Mouse (Mus musculus): ENCODE data around the gene Eif2ak1. TPM values are rescaled to one million over a fixed set of nuclear protein-coding genes. Genes with fewer than 3 reads are reported as not detected.
"Not testable (repeated sequence)": the region's sequence is repeated elsewhere in the genome, so short reads cannot be mapped to it uniquely, and the experiment has no call there.

The Eif2ak1 gene
- polyA plus RNA-seq (2015; fragmentation: Nextera tagmentation; extraction: Ambion mirVana), result 34.3 and 36.1 TPM in 2 replicates

- Histone ChIP-seq H3K4me3 (replicated peaks) (peak within 1 kb of the TSS; percentile 78), H3K4me2 (peak within 1 kb of the TSS; percentile 90), H3K27ac (peak within 1 kb of the TSS; percentile 74), H3K9me3 (no peaks in the 10 kb centered on the region), H3K4me1 (no peaks in the 10 kb centered on the region), H3K27me3 (replicated peaks) (no peaks in the 10 kb centered on the region), H3K36me3 (no peaks in the 10 kb centered on the region), H3K9ac (peak within 1 kb of the TSS; percentile 82)
- under 1% methylated on average over 37 of the region's 37 CpGs for WGBS
- peak; percentile 98 for ATAC-seq (ENCODE audit: insufficient read depth, low FRiP score, low read depth)
These were observed at the start of gene Eif2ak1 for GRCm38 (mm10) chr5:143817116-143817930. TSS of gene Eif2ak1 (plus strand) at chr5:143817788.

GRCm38 (mm10) chr5:143781951-143782350, 35.6 kb upstream of the Eif2ak1 start:
- no peaks in the 10 kb centered on the region for H3K4me1 ChIP-seq
- no peaks in the 10 kb centered on the region for H3K27me3 ChIP-seq (replicated peaks)
- H3K4me2 ChIP-seq, result no peak overlapping the region
- no peaks in the 10 kb centered on the region for H3K9me3 ChIP-seq
- H3K36me3 ChIP-seq, result no peaks in the 10 kb centered on the region
- H3K9ac ChIP-seq, result no peak overlapping the region
- ATAC-seq (ENCODE audit: insufficient read depth, low FRiP score, low read depth), result no peak
- 71% methylated on average over 8 of the region's 8 CpGs for WGBS
- no peak overlapping the region for H3K27ac ChIP-seq
- no peak overlapping the region for H3K4me3 ChIP-seq (replicated peaks)

- WGBS, result 70% methylated on average over 6 of the region's 6 CpGs
- Histone ChIP-seq H3K4me2 (no peak overlapping the region), H3K27me3 (replicated peaks) (no peaks in the 10 kb centered on the region), H3K27ac (no peak overlapping the region), H3K36me3 (no peaks in the 10 kb centered on the region), H3K9me3 (no peaks in the 10 kb centered on the region), H3K9ac (no peak overlapping the region), H3K4me1 (no peaks in the 10 kb centered on the region), H3K4me3 (replicated peaks) (no peak overlapping the region)
- ATAC-seq (ENCODE audit: insufficient read depth, low FRiP score, low read depth), result no peak
These were observed 32.2 kb upstream of the Eif2ak1 start for GRCm38 (mm10) chr5:143785391-143785790.

GRCm38 (mm10) chr5:143801216-143801615, 16.4 kb upstream of the Eif2ak1 start:
- 83% methylated on average over 6 of the region's 6 CpGs for WGBS
- H3K27ac ChIP-seq; H3K4me1 ChIP-seq; H3K4me2 ChIP-seq; ATAC-seq (ENCODE audit: insufficient read depth, low FRiP score, low read depth); H3K4me3 ChIP-seq (replicated peaks); H3K9ac ChIP-seq; H3K27me3 ChIP-seq (replicated peaks); H3K9me3 ChIP-seq; H3K36me3 ChIP-seq: not testable (repeated sequence)

GRCm38 (mm10) chr5:143804056-143804765, 13.4 kb upstream of the Eif2ak1 start:
- no peak overlapping the region for H3K9ac ChIP-seq
- no peaks in the 10 kb centered on the region for H3K4me1 ChIP-seq
- H3K36me3 ChIP-seq, result no peaks in the 10 kb centered on the region
- ATAC-seq (ENCODE audit: insufficient read depth, low FRiP score, low read depth), result no peak
- H3K4me2 ChIP-seq, result no peak overlapping the region
- H3K27ac ChIP-seq, result no peak overlapping the region
- H3K27me3 ChIP-seq (replicated peaks), result no peaks in the 10 kb centered on the region
- no peaks in the 10 kb centered on the region for H3K9me3 ChIP-seq
- no peak overlapping the region for H3K4me3 ChIP-seq (replicated peaks)
- WGBS, result 88% methylated on average over 18 of the region's 18 CpGs

- H3K27me3 ChIP-seq (replicated peaks), result no peaks in the 10 kb centered on the region
- ATAC-seq (ENCODE audit: insufficient read depth, low FRiP score, low read depth), result no peak
- no peaks in the 10 kb centered on the region for H3K9me3 ChIP-seq
- H3K4me1 ChIP-seq, result no peaks in the 10 kb centered on the region
- H3K4me3 ChIP-seq (replicated peaks), result no peak overlapping the region
- WGBS, result 44% methylated on average over 3 of the region's 3 CpGs
- H3K4me2 ChIP-seq, result no peak overlapping the region
- H3K9ac ChIP-seq, result no peak overlapping the region
- no peak overlapping the region for H3K27ac ChIP-seq
- no peaks in the 10 kb centered on the region for H3K36me3 ChIP-seq
These were observed 10.3 kb upstream of the Eif2ak1 start for GRCm38 (mm10) chr5:143807268-143807667.

GRCm38 (mm10) chr5:143809421-143810090, 8.0 kb upstream of the Eif2ak1 start:
- no peak for ATAC-seq (ENCODE audit: insufficient read depth, low FRiP score, low read depth)
- no peaks in the 10 kb centered on the region for H3K27me3 ChIP-seq (replicated peaks)
- H3K4me2 ChIP-seq, result no peak overlapping the region
- no peak overlapping the region for H3K27ac ChIP-seq
- H3K4me3 ChIP-seq (replicated peaks), result no peak overlapping the region
- H3K9ac ChIP-seq, result no peak overlapping the region
- no peaks in the 10 kb centered on the region for H3K9me3 ChIP-seq
- H3K4me1 ChIP-seq, result no peaks in the 10 kb centered on the region
- H3K36me3 ChIP-seq, result no peaks in the 10 kb centered on the region
- 84% methylated on average over 3 of the region's 3 CpGs for WGBS

- no peak overlapping the region for H3K9ac ChIP-seq
- ATAC-seq (ENCODE audit: insufficient read depth, low FRiP score, low read depth), result no peak
These were observed 5.9 kb upstream of the Eif2ak1 start for GRCm38 (mm10) chr5:143811653-143812052.

GRCm38 (mm10) chr5:143814626-143815025, 3.0 kb upstream of the Eif2ak1 start:
- no peak for ATAC-seq (ENCODE audit: insufficient read depth, low FRiP score, low read depth)
- no peaks in the 10 kb centered on the region for H3K9me3 ChIP-seq
- H3K36me3 ChIP-seq, result no peaks in the 10 kb centered on the region
- H3K27me3 ChIP-seq (replicated peaks), result no peaks in the 10 kb centered on the region
- H3K27ac ChIP-seq, result no peak overlapping the region
- no peak overlapping the region for H3K4me2 ChIP-seq
- WGBS, result 87% methylated on average over 2 of the region's 2 CpGs
- no peak overlapping the region for H3K4me3 ChIP-seq (replicated peaks)
- H3K9ac ChIP-seq, result no peak overlapping the region
- H3K4me1 ChIP-seq, result no peaks in the 10 kb centered on the region

More at GRCm38 (mm10) chr5:143811653-143812052, 5.9 kb upstream of the Eif2ak1 start:
- Histone ChIP-seq H3K4me1 (no peaks in the 10 kb centered on the region), H3K4me3 (replicated peaks) (no peak overlapping the region), H3K27ac (no peak overlapping the region), H3K27me3 (replicated peaks) (no peaks in the 10 kb centered on the region), H3K9me3 (no peaks in the 10 kb centered on the region), H3K4me2 (no peak overlapping the region), H3K36me3 (no peaks in the 10 kb centered on the region)
- WGBS, result 82% methylated on average over 5 of the region's 5 CpGs

GRCm38 (mm10) chr5:143817931-143818311, 333 bp downstream of the Eif2ak1 start:
- H3K27ac ChIP-seq, result peak overlapping the region; percentile 51; the same call in 1 of the 2 replicates
- WGBS, result under 1% methylated on average over 32 of the region's 32 CpGs
- peak overlapping the region; percentile 78 for H3K4me3 ChIP-seq (replicated peaks)
- H3K27me3 ChIP-seq (replicated peaks), result no peaks in the 10 kb centered on the region
- peak overlapping the region; percentile 64 for H3K4me2 ChIP-seq
- H3K9me3 ChIP-seq, result no peaks in the 10 kb centered on the region
- H3K4me1 ChIP-seq, result no peaks in the 10 kb centered on the region
- peak overlapping the region; percentile 82 for H3K9ac ChIP-seq
- no peaks in the 10 kb centered on the region for H3K36me3 ChIP-seq
- ATAC-seq (ENCODE audit: insufficient read depth, low FRiP score, low read depth), result peak; percentile 33; the same call in 1 of the 2 replicates

GRCm38 (mm10) chr5:143818461-143818860, 873 bp downstream of the Eif2ak1 start:
- peak overlapping the region; percentile 78 for H3K4me3 ChIP-seq (replicated peaks)
- no peaks in the 10 kb centered on the region for H3K9me3 ChIP-seq
- ATAC-seq (ENCODE audit: insufficient read depth, low FRiP score, low read depth), result no peak
- peak overlapping the region; percentile 82; the same call in 1 of the 2 replicates for H3K9ac ChIP-seq
- 0 out of 2 replicates have a peak overlapping the region, but pooled peaks have one; percentile 51 for H3K27ac ChIP-seq
- no peaks in the 10 kb centered on the region for H3K36me3 ChIP-seq
- no peaks in the 10 kb centered on the region for H3K4me1 ChIP-seq
- peak overlapping the region; percentile 64 for H3K4me2 ChIP-seq
- WGBS, result 7% methylated on average over 10 of the region's 10 CpGs
- H3K27me3 ChIP-seq (replicated peaks), result no peaks in the 10 kb centered on the region
